Mouse (Mus musculus): ENCODE measurements at regions not wholly inside any gene's neighbourhood (a gene's known extent, or its start where the extent isn't known, plus 50 kb on each side); places are given as distances from the start of the nearest gene placed in this dataset.

- TF ChIP-seq ZC3H11A (IDR thresholded peaks at IDR 0.05; ENCODE audit: borderline replicate concordance, low read depth, low read length) (no peak), HCFC1 (IDR thresholded peaks at IDR 0.05; ENCODE audit: borderline replicate concordance, insufficient read depth, low read length) (no peak), MAFK (IDR thresholded peaks at IDR 0.05; ENCODE audit: insufficient read depth, low read depth, low read length) (no peak)
These were observed 222.6 kb downstream of the Wdr11 start for GRCm38 (mm10) chr7:129814149-129814860.

All from ES-E14 (cell line).